Mouse (Mus musculus) midbrain, embryonic 12.5 days (tissue): ENCODE data around the gene Celsr1. TPM values are rescaled to one million over a fixed set of nuclear protein-coding genes. Genes with fewer than 3 reads are reported as not detected.

Experiments used
- ATAC-seq: fragments of 200-750 bp; cut with Nextera tagmentation; 2 replicates; pipeline ENCODE4 v1.8.0; 2017; ENCODE audit warnings: low read depth, moderate TSS enrichment, moderate library complexity; ENCODE audit not compliant: low FRiP score
- H3K27ac ChIP-seq: fragments of 300-500 bp; sonication (generic); replicated peaks from 2 replicates; pipeline ENCODE4 v1.5.1; 2016; ENCODE audit warnings: mild to moderate bottlenecking
- H3K27me3 ChIP-seq: fragments of 300-500 bp; sonication (generic); 2 replicates; pipeline ENCODE4 v1.6.1; 2016; ENCODE audit warnings: mild to moderate bottlenecking
- H3K36me3 ChIP-seq: fragments of 300-500 bp; sonication (generic); 2 replicates; pipeline ENCODE4 v1.6.1; 2016
- H3K4me1 ChIP-seq: fragments of 300-500 bp; sonication (generic); 2 replicates; pipeline ENCODE4 v1.6.1; 2016
- H3K4me2 ChIP-seq: fragments of 300-500 bp; sonication (generic); replicated peaks from 2 replicates; pipeline ENCODE4 v1.6.1; 2016; ENCODE audit warnings: mild to moderate bottlenecking, moderate library complexity
- H3K4me3 ChIP-seq: fragments of 300-500 bp; sonication (generic); 2 replicates; pipeline ENCODE4 v1.5.1; 2016; ENCODE audit warnings: mild to moderate bottlenecking
- H3K9ac ChIP-seq: fragments of 300-500 bp; sonication (generic); replicated peaks from 2 replicates; pipeline ENCODE4 v1.6.1; 2016; ENCODE audit warnings: mild to moderate bottlenecking, moderate library complexity
- H3K9me3 ChIP-seq: fragments of 300-500 bp; sonication (generic); 2 replicates; pipeline ENCODE4 v1.6.1; 2016; ENCODE audit warnings: mild to moderate bottlenecking
- WGBS: fragments of 180-500 bp; shearing (Covaris S2); methylation state at CpG from one replicate; pipeline ENCODE4 v1.1.7; 2016; 5-methylcytosine and 5-hydroxymethylcytosine counted together
- polyA plus RNA-seq: library from polyadenylated mRNA; unstranded; fragments of >200 nt; fragmentation: Nextera tagmentation; extraction: Ambion mirVana; gene quantifications from 2 replicates; pipeline ENCODE4 v1.2.1, GENCODE M21; 2016

The Celsr1 gene
- polyA plus RNA-seq, 1 experiment from 2014 or later = 3.4 TPM

GRCm38 (mm10) chr15:86075305-86076047 lies 41.9 kb upstream of the Celsr1 start:
- 94% methylated on average over 20 of the region's 20 CpGs for WGBS
- Histone ChIP-seq H3K9ac (no peak overlapping the region), H3K4me1 (peaks cover 11% of the 10 kb centered on the region; the same call in 1 of the 2 replicates), H3K27me3 (0 out of 2 replicates have a peak, but pooled peaks cover 4% of the 10 kb centered on the region), H3K9me3 (no peaks in the 10 kb centered on the region), H3K27ac (no peak overlapping the region), H3K36me3 (no peaks in the 10 kb centered on the region), H3K4me3 (no peak overlapping the region), H3K4me2 (no peak overlapping the region)
- ATAC-seq = no peak

- Histone ChIP-seq H3K9me3 (no peaks in the 10 kb centered on the region), H3K27ac (no peak overlapping the region), H3K4me2 (no peak overlapping the region), H3K27me3 (0 out of 2 replicates have a peak, but pooled peaks cover 3% of the 10 kb centered on the region), H3K9ac (no peak overlapping the region), H3K4me1 (peaks cover 18% of the 10 kb centered on the region), H3K4me3 (no peak overlapping the region), H3K36me3 (no peaks in the 10 kb centered on the region)
- ATAC-seq = no peak
- WGBS = 89% methylated on average over 16 of the region's 16 CpGs
These were observed 40.8 kb upstream of the Celsr1 start for GRCm38 (mm10) chr15:86074171-86074937.

DNA sequence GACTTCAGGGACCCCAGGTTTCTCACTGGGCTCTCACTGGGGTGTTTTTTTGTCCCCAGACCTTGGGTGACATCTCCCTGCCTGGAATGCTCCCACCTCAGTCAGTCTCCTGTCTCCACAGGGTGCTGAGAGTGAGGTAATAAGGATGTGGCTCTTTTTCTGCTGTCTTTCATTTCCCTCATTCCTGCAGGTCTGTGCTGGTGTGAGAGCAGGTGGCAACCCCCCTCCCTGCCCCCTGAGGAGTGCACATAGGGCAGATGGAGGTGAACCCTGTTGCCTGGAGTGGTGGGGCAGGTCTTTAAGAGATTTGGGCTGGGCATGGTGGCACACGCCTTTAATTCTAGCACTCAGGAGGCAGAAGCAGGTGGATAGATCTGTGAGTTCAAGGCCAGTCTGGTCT lies 37.6 kb upstream of the Celsr1 start:
- Histone ChIP-seq H3K4me2 (no peak overlapping the region), H3K4me3 (no peak overlapping the region), H3K27me3 (no peaks in the 10 kb centered on the region), H3K27ac (0 out of 2 replicates have a peak overlapping the region, but pooled peaks have one; percentile 15), H3K9me3 (no peaks in the 10 kb centered on the region), H3K9ac (no peak overlapping the region), H3K4me1 (peaks cover 38% of the 10 kb centered on the region), H3K36me3 (no peaks in the 10 kb centered on the region)
- no peak for ATAC-seq
- 90% methylated on average over 1 of the region's 1 CpGs for WGBS

DNA sequence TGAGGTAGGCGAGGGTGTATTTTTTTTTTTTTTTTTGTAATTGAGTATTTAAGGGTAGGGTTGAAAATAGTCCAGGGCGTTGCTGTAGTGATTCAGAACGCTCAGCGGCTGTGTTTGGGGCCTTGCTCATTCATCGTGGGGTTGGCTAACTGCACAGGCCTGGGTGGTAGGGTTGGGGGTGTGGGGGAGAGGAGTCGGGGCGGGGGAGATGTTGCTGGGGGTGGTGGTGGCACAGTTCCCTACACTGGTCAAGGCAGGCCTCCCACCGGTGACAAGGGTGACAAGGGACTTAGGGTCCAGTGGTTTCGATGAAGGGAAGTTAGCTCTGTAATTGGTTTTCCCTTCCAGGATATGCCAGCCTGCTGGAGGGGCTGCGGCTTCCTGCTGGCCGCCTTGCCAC lies 36.8 kb upstream of the Celsr1 start:
- H3K27ac ChIP-seq = no peak overlapping the region
- no peak for ATAC-seq
- peaks cover 38% of the 10 kb centered on the region for H3K4me1 ChIP-seq

GRCm38 (mm10) chr15:86069011-86069791 lies 35.6 kb upstream of the Celsr1 start:
- Histone ChIP-seq H3K9me3 (no peaks in the 10 kb centered on the region), H3K36me3 (no peaks in the 10 kb centered on the region), H3K27ac (no peak overlapping the region), H3K9ac (no peak overlapping the region), H3K4me2 (no peak overlapping the region), H3K4me3 (no peak overlapping the region), H3K4me1 (peaks cover 38% of the 10 kb centered on the region), H3K27me3 (no peaks in the 10 kb centered on the region)
- no peak for ATAC-seq
- WGBS = 84% methylated on average over 10 of the region's 10 CpGs

More for the DNA sequence above, 36.8 kb upstream of the Celsr1 start:
- Histone ChIP-seq H3K9ac (no peak overlapping the region), H3K36me3 (no peaks in the 10 kb centered on the region), H3K4me3 (no peak overlapping the region), H3K4me2 (no peak overlapping the region), H3K9me3 (no peaks in the 10 kb centered on the region), H3K27me3 (no peaks in the 10 kb centered on the region)
- 56% methylated on average over 11 of the region's 11 CpGs for WGBS

GRCm38 (mm10) chr15:86067941-86068495 lies 34.4 kb upstream of the Celsr1 start:
- H3K4me2 ChIP-seq = no peak overlapping the region
- 82% methylated on average over 4 of the region's 4 CpGs for WGBS
- ATAC-seq = no peak
- no peak overlapping the region for H3K4me3 ChIP-seq
- H3K27ac ChIP-seq = no peak overlapping the region
- H3K9ac ChIP-seq = no peak overlapping the region
- H3K36me3 ChIP-seq = no peaks in the 10 kb centered on the region
- peaks cover 38% of the 10 kb centered on the region for H3K4me1 ChIP-seq
- no peaks in the 10 kb centered on the region for H3K27me3 ChIP-seq
- H3K9me3 ChIP-seq = no peaks in the 10 kb centered on the region

GRCm38 (mm10) chr15:86067581-86067910 lies 34.0 kb upstream of the Celsr1 start:
- H3K9me3 ChIP-seq = no peaks in the 10 kb centered on the region
- H3K4me2 ChIP-seq = no peak overlapping the region
- no peak overlapping the region for H3K4me3 ChIP-seq
- no peaks in the 10 kb centered on the region for H3K27me3 ChIP-seq
- H3K36me3 ChIP-seq = no peaks in the 10 kb centered on the region
- peaks cover 40% of the 10 kb centered on the region for H3K4me1 ChIP-seq
- no peak overlapping the region for H3K27ac ChIP-seq
- H3K9ac ChIP-seq = no peak overlapping the region
- WGBS = 69% methylated on average over 4 of the region's 6 CpGs
- ATAC-seq = no peak

- ATAC-seq = no peak
- WGBS = 84% methylated on average over 14 of the region's 14 CpGs
- Histone ChIP-seq H3K27me3 (no peaks in the 10 kb centered on the region), H3K36me3 (no peaks in the 10 kb centered on the region), H3K9me3 (no peaks in the 10 kb centered on the region), H3K4me2 (no peak overlapping the region), H3K9ac (no peak overlapping the region), H3K27ac (no peak overlapping the region), H3K4me3 (no peak overlapping the region), H3K4me1 (peaks cover 45% of the 10 kb centered on the region)
These were observed 33.4 kb upstream of the Celsr1 start for GRCm38 (mm10) chr15:86066836-86067580.

DNA sequence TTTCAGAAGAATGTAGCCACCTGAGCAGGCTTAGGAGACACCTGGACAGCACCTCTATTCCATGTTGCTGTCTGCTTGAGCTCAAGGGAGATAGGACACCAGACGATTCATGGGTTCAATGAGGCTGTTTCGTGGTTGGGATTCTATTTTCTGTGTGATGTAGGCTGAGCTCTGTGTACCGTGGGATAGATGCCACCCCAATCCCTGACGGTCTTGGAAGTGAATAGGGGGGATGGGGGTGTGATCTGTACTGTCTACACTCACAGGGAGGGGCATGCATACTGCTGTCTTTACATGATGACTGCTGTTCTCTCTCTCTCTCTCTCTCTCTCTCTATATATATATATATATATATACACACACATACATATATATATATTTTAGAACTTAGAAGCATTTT lies 31.8 kb upstream of the Celsr1 start:
- Histone ChIP-seq H3K27ac (no peak overlapping the region), H3K4me1 (peaks cover 54% of the 10 kb centered on the region), H3K4me2 (no peak overlapping the region), H3K9me3 (no peaks in the 10 kb centered on the region), H3K36me3 (no peaks in the 10 kb centered on the region), H3K9ac (no peak overlapping the region), H3K4me3 (no peak overlapping the region), H3K27me3 (no peaks in the 10 kb centered on the region)
- ATAC-seq = no peak
- 98% methylated on average over 4 of the region's 4 CpGs for WGBS

GRCm38 (mm10) chr15:86064850-86065229 lies 31.3 kb upstream of the Celsr1 start:
- WGBS = 86% methylated on average over 3 of the region's 3 CpGs
- Histone ChIP-seq H3K27me3 (no peaks in the 10 kb centered on the region), H3K4me1 (peaks cover 55% of the 10 kb centered on the region), H3K9ac (no peak overlapping the region), H3K36me3 (no peaks in the 10 kb centered on the region), H3K9me3 (no peaks in the 10 kb centered on the region), H3K27ac (no peak overlapping the region), H3K4me2 (no peak overlapping the region), H3K4me3 (no peak overlapping the region)
- no peak for ATAC-seq

- H3K27me3 ChIP-seq = no peaks in the 10 kb centered on the region
- peaks cover 55% of the 10 kb centered on the region for H3K4me1 ChIP-seq
- ATAC-seq = no peak
- H3K36me3 ChIP-seq = no peaks in the 10 kb centered on the region
- H3K27ac ChIP-seq = no peak overlapping the region
- WGBS = 77% methylated on average over 8 of the region's 8 CpGs
- no peak overlapping the region for H3K4me2 ChIP-seq
- no peak overlapping the region for H3K9ac ChIP-seq
- H3K4me3 ChIP-seq = no peak overlapping the region
- H3K9me3 ChIP-seq = no peaks in the 10 kb centered on the region
These were observed 30.7 kb upstream of the Celsr1 start for GRCm38 (mm10) chr15:86064191-86064849.
